Mouse (Mus musculus) midbrain, postnatal 0 days (tissue): Measurements from ENCODE around the gene Cuta. TPM values are rescaled to one million over a fixed set of nuclear protein-coding genes. Genes with fewer than 3 reads are reported as not detected.
"Not testable (repeated sequence)": the region's sequence is repeated elsewhere in the genome, so short reads cannot be mapped to it uniquely, and the experiment has no call there.

ENCODE experiments used
- ATAC-seq: fragments of 200-750 bp; cut with Nextera tagmentation; 2 replicates; pipeline ENCODE4 v1.8.0; 2017; ENCODE audit warnings: moderate number of reproducible peaks, mild to moderate bottlenecking, moderate TSS enrichment, moderate library complexity; ENCODE audit not compliant: low FRiP score
- DNase-seq: peaks from one replicate; pipeline ENCODE4 v3.0.0-alpha.2; 2015; ENCODE audit warnings: low spot score
- H3K27ac ChIP-seq: fragments of 300-500 bp; sonication (generic); 2 replicates; pipeline ENCODE4 v1.5.1; 2014; ENCODE audit warnings: low read depth, mild to moderate bottlenecking, low read length, mixed read lengths
- H3K27me3 ChIP-seq: fragments of 300-500 bp; sonication (generic); 2 replicates; pipeline ENCODE4 v1.6.1; 2014; ENCODE audit warnings: low read length, control low read depth, mixed read lengths; ENCODE audit not compliant: insufficient read depth
- H3K36me3 ChIP-seq: fragments of 300-500 bp; sonication (generic); 2 replicates; pipeline ENCODE4 v1.6.1; 2014; ENCODE audit warnings: low read length, control low read depth, mixed read lengths; ENCODE audit not compliant: insufficient read depth
- H3K4me1 ChIP-seq: fragments of 300-500 bp; sonication (generic); 2 replicates; pipeline ENCODE4 v1.6.1; 2014; ENCODE audit warnings: mild to moderate bottlenecking, control low read depth, antibody characterized with exemption, low read length, mixed read lengths; ENCODE audit not compliant: insufficient read depth
- H3K4me2 ChIP-seq: fragments of 300-500 bp; sonication (generic); 2 replicates; pipeline ENCODE4 v1.6.1; 2014; ENCODE audit warnings: low read depth, mild to moderate bottlenecking, low read length, mixed read lengths; ENCODE audit not compliant: poor library complexity, severe bottlenecking
- H3K4me3 ChIP-seq: fragments of 300-500 bp; sonication (generic); 2 replicates; pipeline ENCODE4 v1.5.1; 2014; ENCODE audit warnings: low read depth, mild to moderate bottlenecking, low read length, moderate library complexity
- H3K9ac ChIP-seq: fragments of 300-500 bp; sonication (generic); replicated peaks from 2 replicates; pipeline ENCODE4 v1.6.1; 2014; ENCODE audit warnings: mild to moderate bottlenecking, low read length, moderate library complexity, mixed read lengths; ENCODE audit not compliant: poor library complexity, severe bottlenecking
- H3K9me3 ChIP-seq: fragments of 300-500 bp; sonication (generic); 2 replicates; pipeline ENCODE4 v1.6.1; 2016; ENCODE audit warnings: low read length, control low read depth
- CTCF ChIP-seq: IDR thresholded peaks from 2 replicates; pipeline ENCODE4 v1.5.1; 2016; ENCODE audit warnings: antibody characterized with exemption, mild to moderate bottlenecking
- WGBS: fragments of 180-500 bp; shearing (Covaris S2); extraction: QIAGEN DNeasy Blood & Tissue Kit; methylation state at CpG from one replicate; pipeline ENCODE4 v1.1.7; 2014; 5-methylcytosine and 5-hydroxymethylcytosine counted together
- polyA plus RNA-seq: library from polyadenylated mRNA; unstranded; fragments of >200 nt; fragmentation: Nextera tagmentation; extraction: Ambion mirVana; gene quantifications from 2 replicates; pipeline ENCODE4 v1.2.1, GENCODE M21; 2015
- total RNA-seq: library from RNA; depleted of rRNA; stranded (reverse); fragments of >200 nt; gene quantifications from 2 replicates; pipeline ENCODE4 v1.2.3, GENCODE M21; 2014

Gene Cuta
- total and polyA plus RNA-seq, 2 experiments from 2014 or later: 55.6 to 143 TPM

DNA sequence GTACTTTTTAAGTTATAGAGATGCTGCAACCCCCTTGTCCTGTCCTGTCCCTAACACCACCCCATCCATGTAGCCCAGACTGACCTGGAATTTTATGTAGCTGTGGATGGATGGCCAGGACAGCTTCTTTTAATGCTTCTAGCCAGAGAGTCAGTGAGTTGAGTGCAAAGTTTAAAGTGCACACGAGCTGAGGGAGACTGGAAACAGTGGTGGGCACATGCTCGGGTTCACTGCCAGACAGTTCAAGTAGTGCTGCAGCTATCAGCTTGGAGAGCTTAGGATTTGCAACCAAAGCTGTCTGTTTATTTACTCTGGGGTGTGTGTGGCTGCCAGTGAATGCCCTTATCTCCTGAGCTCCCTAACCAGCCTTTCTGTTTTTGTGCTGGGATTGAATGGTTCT lies 19.9 kb downstream of the Cuta start:
- H3K4me1 ChIP-seq, H3K4me3 ChIP-seq, ATAC-seq, H3K27me3 ChIP-seq, H3K36me3 ChIP-seq, H3K27ac ChIP-seq, H3K4me2 ChIP-seq, H3K9me3 ChIP-seq, H3K9ac ChIP-seq, DNase-seq: not testable (repeated sequence)
- WGBS: 84% methylated on average over 2 of the region's 2 CpGs

DNA sequence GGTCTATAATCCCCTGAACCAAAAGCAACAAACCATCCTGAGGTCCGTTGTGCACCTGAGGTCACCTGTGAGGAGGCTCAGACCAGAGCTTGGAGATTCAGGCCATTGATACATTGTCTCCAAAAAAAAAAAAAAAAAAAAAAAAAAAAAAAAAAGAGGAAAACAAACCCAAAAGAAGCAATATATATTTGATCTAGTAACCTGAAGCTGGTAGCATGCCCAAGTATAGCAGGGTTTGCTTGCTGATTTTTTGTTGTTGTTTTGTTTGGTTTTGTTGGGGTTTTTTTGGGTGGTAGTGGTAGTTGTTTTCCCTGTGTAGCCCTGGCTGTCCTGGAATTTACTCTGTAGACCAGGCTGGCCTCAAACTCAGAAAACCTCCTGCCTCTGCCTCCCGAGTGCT lies 21.0 kb downstream of the Cuta start:
- no peak overlapping the region for H3K4me3 ChIP-seq
- H3K9ac ChIP-seq: no peak overlapping the region
- H3K4me1 ChIP-seq: no peaks in the 10 kb centered on the region
- DNase-seq: no peak
- H3K36me3 ChIP-seq: no peaks in the 10 kb centered on the region
- ATAC-seq: no peak
- H3K27me3 ChIP-seq: no peaks in the 10 kb centered on the region
- no peak for TF ChIP-seq CTCF
- no peak overlapping the region for H3K4me2 ChIP-seq
- H3K27ac ChIP-seq: no peak overlapping the region
- no peaks in the 10 kb centered on the region for H3K9me3 ChIP-seq
- WGBS: 65% methylated on average over 2 of the region's 2 CpGs

DNA sequence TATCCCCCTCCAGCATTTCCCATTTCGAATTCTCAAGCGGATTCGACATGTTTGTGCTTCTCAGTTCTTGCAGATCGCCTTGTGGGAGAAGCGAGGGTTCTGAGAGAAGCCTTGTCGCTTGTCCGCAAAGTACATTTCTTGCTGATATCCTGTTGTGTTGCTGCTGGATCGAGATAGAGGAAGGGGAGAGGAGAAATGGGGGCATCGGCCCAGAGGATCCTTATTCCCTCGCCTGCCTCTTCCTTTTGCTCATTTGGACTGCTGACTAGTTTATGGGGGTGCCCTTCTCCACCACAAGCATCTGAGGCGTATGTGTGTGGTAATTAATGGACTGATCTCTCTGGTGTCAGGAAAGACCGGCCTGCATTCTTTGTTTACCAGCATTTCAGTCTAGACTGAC lies 21.8 kb downstream of the Cuta start:
- not testable (repeated sequence) for DNase-seq, H3K9me3 ChIP-seq, H3K36me3 ChIP-seq, ATAC-seq, H3K4me1 ChIP-seq, H3K9ac ChIP-seq, H3K27me3 ChIP-seq, H3K27ac ChIP-seq
- WGBS: 0% methylated on average over 10 of the region's 12 CpGs
- peak overlapping the region; percentile 57 for H3K4me3 ChIP-seq
- peak overlapping the region; percentile 59 for H3K4me2 ChIP-seq

DNA sequence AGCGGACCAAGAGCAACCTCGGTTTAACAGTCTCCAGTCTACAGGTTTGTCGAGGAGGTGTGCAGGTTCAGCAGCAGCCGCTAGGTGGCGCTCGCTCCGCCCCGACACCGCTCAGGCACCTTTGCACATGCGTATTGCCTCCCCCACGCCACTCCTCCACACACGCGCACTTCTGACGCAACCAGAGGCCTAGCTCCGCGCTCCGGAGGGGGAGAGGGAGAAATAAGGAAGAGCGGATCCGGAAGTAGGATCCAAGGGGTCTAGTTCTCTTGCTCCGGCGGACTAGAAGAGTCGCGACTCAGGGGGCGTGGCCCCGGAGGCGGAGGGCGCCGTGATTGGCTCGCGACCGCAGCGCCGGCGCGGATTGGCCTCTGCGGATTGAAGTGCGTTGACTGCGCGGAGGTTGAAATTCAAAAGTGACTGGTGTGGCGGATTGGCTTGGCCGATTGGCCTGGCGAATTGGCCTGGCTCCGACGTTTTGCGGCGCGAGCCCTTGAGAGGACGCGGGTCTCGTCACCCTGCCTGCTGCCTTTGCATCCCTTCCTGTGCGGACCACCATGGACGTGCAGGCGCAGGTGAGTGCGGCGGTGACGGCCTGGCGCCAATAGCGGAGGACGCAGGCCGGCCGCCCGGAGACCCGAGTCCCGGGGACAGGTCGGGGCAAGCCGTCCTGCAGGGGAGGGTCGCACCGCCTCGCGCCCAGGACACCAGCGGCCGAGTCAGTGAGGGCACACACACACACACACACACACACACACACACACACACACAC lies 22.5 kb downstream of the Cuta start, which contains the start of gene Kifc5b:
Kifc5b (plus strand) TSS at position 381 of the 772 bp plus-strand sequence.
- peak; percentile 99 for DNase-seq
- under 1% methylated on average over 71 of the region's 72 CpGs for WGBS
- H3K27ac ChIP-seq: no peak within 1 kb of the TSS

DNA sequence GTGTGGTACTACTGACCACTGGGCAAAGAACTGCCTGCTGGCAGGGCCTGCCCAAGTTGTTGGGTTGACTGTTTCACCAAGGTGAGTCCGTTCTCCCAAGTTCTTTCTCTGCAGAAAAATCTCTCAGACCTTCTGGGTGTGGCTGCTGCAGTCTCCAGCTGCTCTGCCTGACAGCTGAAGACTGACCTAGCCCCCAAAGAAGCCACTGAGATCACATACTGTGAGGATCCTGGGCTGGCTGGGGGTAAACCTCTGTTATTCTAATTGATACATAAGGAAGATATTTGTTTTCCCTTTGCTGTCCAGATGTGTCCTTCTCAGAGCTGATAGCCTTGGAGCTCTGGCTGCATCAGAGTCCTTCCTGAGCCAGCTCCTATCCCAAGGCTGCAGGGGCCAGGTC lies 24.1 kb downstream of the Cuta start:
- no peaks in the 10 kb centered on the region for H3K27me3 ChIP-seq
- no peak overlapping the region for H3K27ac ChIP-seq
- no peak overlapping the region for H3K4me3 ChIP-seq
- H3K36me3 ChIP-seq: no peaks in the 10 kb centered on the region
- ATAC-seq: no peak
- H3K9ac ChIP-seq: no peak overlapping the region
- no peak for TF ChIP-seq CTCF
- no peaks in the 10 kb centered on the region for H3K4me1 ChIP-seq
- WGBS: 59% methylated on average over 1 of the region's 1 CpGs
- no peak overlapping the region for H3K4me2 ChIP-seq
- DNase-seq: no peak
- no peaks in the 10 kb centered on the region for H3K9me3 ChIP-seq

More for the DNA sequence above, 22.5 kb downstream of the Cuta start, which contains the start of gene Kifc5b:
- Histone ChIP-seq H3K4me1 (no peaks in the 10 kb centered on the region), H3K9me3 (no peaks in the 10 kb centered on the region), H3K27me3 (no peaks in the 10 kb centered on the region), H3K36me3 (no peaks in the 10 kb centered on the region), H3K4me3 (peak within 1 kb of the TSS; percentile 57), H3K4me2 (peak within 1 kb of the TSS; percentile 59), H3K9ac (no peak within 1 kb of the TSS)
- peak; percentile 100 for TF ChIP-seq CTCF
- peak; percentile 99 for ATAC-seq

GRCm38 (mm10) chr17:26907506-26907905 lies 31.9 kb downstream of the Cuta start:
- not testable (repeated sequence) for H3K27me3 ChIP-seq, H3K4me1 ChIP-seq, H3K4me3 ChIP-seq, H3K4me2 ChIP-seq, DNase-seq, ATAC-seq, H3K9ac ChIP-seq, H3K36me3 ChIP-seq, H3K27ac ChIP-seq, H3K9me3 ChIP-seq
- WGBS: 66% methylated on average over 14 of the region's 15 CpGs
